Mouse (Mus musculus): ENCODE results near the gene Sap30bp. TPM values are rescaled to one million over a fixed set of nuclear protein-coding genes. Genes with fewer than 3 reads are reported as not detected.

Sap30bp gene
- not detected in 2 replicates for polyA plus RNA-seq (2012; ENCODE audit: insufficient read depth, insufficient read length, low replicate concordance, missing spikeins)

DNA sequence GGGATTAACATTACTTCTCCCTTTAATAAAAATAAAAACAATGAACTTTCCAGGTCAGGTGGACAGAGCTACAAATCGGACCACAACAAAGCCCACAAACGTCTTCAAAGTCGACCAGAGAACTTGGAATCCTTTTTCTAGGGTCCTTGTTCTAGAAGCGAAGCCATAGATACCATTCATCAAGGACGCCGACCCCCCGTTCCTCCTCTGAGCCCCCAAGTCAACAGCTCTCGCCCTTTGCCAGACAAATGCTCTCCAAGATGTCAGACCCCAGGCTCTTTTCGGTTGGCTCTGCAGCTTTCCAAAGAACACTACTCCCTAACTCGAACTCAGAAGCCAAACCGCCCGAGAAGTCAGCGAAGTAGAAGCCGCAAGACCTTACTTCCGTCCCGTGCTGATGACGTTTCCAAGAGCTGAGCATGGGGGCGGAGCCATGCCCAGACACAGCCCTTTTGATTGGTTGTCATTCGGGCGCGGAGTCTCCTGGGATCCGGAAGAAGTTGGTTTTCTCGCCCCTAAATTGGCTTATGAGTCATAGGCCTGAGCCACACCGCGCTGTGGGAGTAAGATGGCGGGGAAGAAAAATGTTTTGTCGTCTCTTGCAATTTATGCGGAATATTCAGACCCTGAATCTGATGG lies at the start of gene Sap30bp, which contains the start of gene Recql5:
Gene Sap30bp (plus strand): TSS at position 175 of the 639 bp plus-strand sequence.
Gene Recql5 (minus strand): TSS at position 370 of the 639 bp plus-strand sequence.
- H3K4me1 ChIP-seq (ENCODE audit: control insufficient read depth, insufficient read depth, low read length): peaks cover 6% of the 10 kb centered on the region
- under 1% methylated on average over 28 of the region's 28 CpGs for WGBS
- H3K27ac ChIP-seq (ENCODE audit: insufficient read depth, low read depth, low read length): 0 out of 2 replicates have a peak within 1 kb of the TSS, but pooled peaks have one; percentile 5

DNA sequence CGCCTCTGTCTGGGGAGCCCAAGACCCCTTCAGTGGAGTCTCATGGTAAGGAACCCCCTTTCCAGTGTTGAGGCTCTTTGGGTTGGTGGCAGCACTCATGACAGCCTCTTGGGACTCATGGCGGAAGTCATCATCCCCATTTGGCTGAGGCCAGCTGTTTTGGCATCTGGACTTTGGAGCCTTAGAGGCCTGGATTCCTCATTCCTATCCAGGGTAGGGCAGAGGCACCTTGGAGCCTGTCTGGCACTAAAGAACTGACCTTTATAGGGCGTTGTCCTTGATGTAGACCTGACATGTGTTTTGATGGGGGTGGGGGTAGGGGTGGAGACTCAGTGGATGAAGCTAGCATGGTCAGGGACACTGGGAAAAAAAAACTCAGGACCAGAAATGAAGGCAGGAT lies 48.7 kb upstream of the Sap30bp start:
- TF ChIP-seq CTCF (IDR thresholded peaks at IDR 0.05; ENCODE audit: insufficient read depth, low read depth, low read length) (no peak), POLR2A (IDR thresholded peaks at IDR 0.05; ENCODE audit: insufficient read depth, low read depth, low read length) (no peak)
- 99% methylated on average over 3 of the region's 3 CpGs for WGBS
- Histone ChIP-seq H3K4me1 (ENCODE audit: control insufficient read depth, insufficient read depth, low read length) (0 out of 2 replicates have a peak, but pooled peaks cover 4% of the 10 kb centered on the region), H3K4me3 (ENCODE audit: insufficient read depth, low read depth, low read length) (no peak overlapping the region), H3K27ac (ENCODE audit: insufficient read depth, low read depth, low read length) (no peak overlapping the region)

More for the DNA sequence above, at the start of gene Sap30bp, which contains the start of gene Recql5:
- peak within 1 kb of the TSS; percentile 89 for H3K4me3 ChIP-seq (ENCODE audit: insufficient read depth, low read depth, low read length)
- TF ChIP-seq POLR2A (IDR thresholded peaks at IDR 0.05; ENCODE audit: insufficient read depth, low read depth, low read length) (peak; percentile 37; the same call in 1 of the 2 replicates), CTCF (IDR thresholded peaks at IDR 0.05; ENCODE audit: insufficient read depth, low read depth, low read length) (no peak)

DNA sequence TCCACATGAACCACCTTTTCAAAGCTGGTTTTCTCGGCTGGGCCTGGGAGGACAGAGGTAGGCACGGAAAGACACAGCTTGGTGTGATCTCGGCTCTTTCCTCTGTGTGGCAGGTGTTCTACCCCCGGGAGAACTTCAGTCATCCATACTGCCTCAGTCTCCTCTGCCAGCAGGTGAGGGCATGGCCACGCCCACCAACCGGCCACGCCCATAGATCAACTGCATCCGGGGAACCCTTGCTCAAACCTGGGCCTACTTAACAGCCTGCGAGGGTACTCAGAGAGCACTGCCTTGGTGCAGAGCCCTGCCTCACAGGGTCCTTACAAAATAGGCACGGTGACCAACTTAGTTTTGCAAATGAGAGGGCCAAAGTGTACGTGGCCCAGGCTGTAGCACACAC lies 47.8 kb upstream of the Sap30bp start:
- Histone ChIP-seq H3K4me1 (ENCODE audit: control insufficient read depth, insufficient read depth, low read length) (0 out of 2 replicates have a peak, but pooled peaks cover 4% of the 10 kb centered on the region), H3K4me3 (ENCODE audit: insufficient read depth, low read depth, low read length) (no peak overlapping the region), H3K27ac (ENCODE audit: insufficient read depth, low read depth, low read length) (no peak overlapping the region)
- no peak for TF ChIP-seq POLR2A (IDR thresholded peaks at IDR 0.05; ENCODE audit: insufficient read depth, low read depth, low read length)
- no peak for TF ChIP-seq CTCF (IDR thresholded peaks at IDR 0.05; ENCODE audit: insufficient read depth, low read depth, low read length)
- 76% methylated on average over 11 of the region's 11 CpGs for WGBS

DNA sequence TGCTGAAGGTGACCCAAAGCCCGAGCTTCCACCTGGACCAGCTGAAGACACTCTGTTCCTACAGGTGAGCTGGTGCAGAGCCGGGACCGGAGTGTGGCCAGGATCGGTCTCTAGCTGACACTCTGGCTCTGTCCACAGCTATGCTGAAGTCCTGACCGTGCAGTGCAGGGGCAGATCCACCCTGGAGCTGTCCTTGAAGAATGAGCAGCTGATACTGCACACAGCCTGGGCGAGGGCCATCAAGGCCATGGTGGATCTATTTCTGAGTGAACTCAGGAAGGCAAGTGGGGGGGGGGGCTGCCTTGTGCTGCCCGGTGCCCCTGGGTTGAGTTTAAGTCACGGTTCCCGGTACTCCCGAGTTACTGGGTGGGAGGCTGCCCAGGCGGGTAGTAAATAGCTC lies 46.6 kb upstream of the Sap30bp start:
- no peak overlapping the region for H3K27ac ChIP-seq (ENCODE audit: insufficient read depth, low read depth, low read length)
- 0 out of 2 replicates have a peak, but pooled peaks cover 4% of the 10 kb centered on the region for H3K4me1 ChIP-seq (ENCODE audit: control insufficient read depth, insufficient read depth, low read length)
- TF ChIP-seq POLR2A (IDR thresholded peaks at IDR 0.05; ENCODE audit: insufficient read depth, low read depth, low read length) (no peak), CTCF (IDR thresholded peaks at IDR 0.05; ENCODE audit: insufficient read depth, low read depth, low read length) (no peak)
- 92% methylated on average over 11 of the region's 11 CpGs for WGBS
- no peak overlapping the region for H3K4me3 ChIP-seq (ENCODE audit: insufficient read depth, low read depth, low read length)

DNA sequence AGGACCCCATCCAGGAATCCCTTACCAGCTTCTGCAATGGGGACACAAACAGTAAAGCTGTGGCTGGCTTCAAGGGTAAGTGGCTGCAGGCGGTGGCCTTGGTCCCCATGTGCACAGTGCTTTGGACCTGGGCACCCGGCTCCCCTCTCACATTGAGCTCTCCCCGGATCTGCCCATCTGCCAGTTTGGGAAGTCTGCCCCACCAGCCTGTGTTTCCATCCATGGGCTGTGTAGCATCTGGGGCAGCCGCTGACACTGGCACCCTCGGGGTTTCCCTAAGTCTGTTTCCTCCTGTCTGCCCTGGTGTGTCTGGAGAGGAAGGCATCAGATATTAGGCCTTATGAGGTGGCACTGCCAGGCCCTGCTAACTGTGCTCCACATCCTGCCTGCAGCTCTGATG lies 45.1 kb upstream of the Sap30bp start:
- Histone ChIP-seq H3K4me3 (ENCODE audit: insufficient read depth, low read depth, low read length) (no peak overlapping the region), H3K4me1 (ENCODE audit: control insufficient read depth, insufficient read depth, low read length) (0 out of 2 replicates have a peak, but pooled peaks cover 4% of the 10 kb centered on the region), H3K27ac (ENCODE audit: insufficient read depth, low read depth, low read length) (no peak overlapping the region)
- no peak for TF ChIP-seq CTCF (IDR thresholded peaks at IDR 0.05; ENCODE audit: insufficient read depth, low read depth, low read length)
- TF ChIP-seq POLR2A (IDR thresholded peaks at IDR 0.05; ENCODE audit: insufficient read depth, low read depth, low read length): no peak
- 87% methylated on average over 5 of the region's 5 CpGs for WGBS

DNA sequence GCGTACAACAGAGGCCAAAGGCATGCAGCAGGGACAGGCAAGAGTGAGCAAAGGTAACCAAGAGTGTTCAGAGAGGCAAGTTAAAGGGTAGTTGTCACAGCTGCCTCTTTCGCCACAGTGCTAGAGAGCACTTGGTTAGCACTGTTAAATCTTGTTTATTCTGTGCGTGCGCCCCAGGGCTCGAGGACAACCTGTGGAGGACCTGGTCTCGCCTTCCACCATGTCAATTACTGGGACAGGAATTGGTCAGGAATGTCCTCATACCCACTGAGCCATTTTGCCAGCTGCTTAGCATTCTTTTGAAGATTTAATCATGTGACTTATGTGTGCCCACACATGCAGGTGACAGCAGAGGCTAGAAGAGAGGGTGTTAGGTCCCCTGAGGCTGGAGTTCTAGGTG lies 43.9 kb upstream of the Sap30bp start:
- H3K4me3 ChIP-seq (ENCODE audit: insufficient read depth, low read depth, low read length): no peak overlapping the region
- TF ChIP-seq POLR2A (IDR thresholded peaks at IDR 0.05; ENCODE audit: insufficient read depth, low read depth, low read length) (no peak), CTCF (IDR thresholded peaks at IDR 0.05; ENCODE audit: insufficient read depth, low read depth, low read length) (no peak)
- H3K27ac ChIP-seq (ENCODE audit: insufficient read depth, low read depth, low read length): no peak overlapping the region
- WGBS: 86% methylated on average over 6 of the region's 6 CpGs
- H3K4me1 ChIP-seq (ENCODE audit: control insufficient read depth, insufficient read depth, low read length): no peaks in the 10 kb centered on the region

DNA sequence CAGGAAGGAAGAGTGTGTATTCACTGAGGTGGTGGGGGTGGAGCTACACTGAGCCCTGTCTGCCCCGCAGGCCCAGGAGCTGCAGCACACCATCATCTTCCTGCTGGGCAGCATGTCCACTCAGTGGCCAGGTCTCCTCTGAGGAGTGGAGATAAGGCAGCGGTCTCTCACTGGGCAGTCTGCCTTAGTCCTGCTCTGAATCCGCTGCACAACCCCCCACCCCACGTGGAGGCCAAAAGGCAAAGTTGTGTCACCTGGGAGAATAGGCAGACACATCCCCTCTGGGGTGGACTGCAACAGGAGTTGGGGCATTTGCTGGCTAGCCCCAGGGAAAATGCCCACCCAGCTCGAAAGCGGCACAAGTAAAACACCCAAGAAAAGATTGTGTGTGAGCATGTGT lies 40.9 kb upstream of the Sap30bp start:
- H3K4me3 ChIP-seq (ENCODE audit: insufficient read depth, low read depth, low read length): no peak overlapping the region
- TF ChIP-seq POLR2A (IDR thresholded peaks at IDR 0.05; ENCODE audit: insufficient read depth, low read depth, low read length) (no peak), CTCF (IDR thresholded peaks at IDR 0.05; ENCODE audit: insufficient read depth, low read depth, low read length) (no peak)
- H3K27ac ChIP-seq (ENCODE audit: insufficient read depth, low read depth, low read length): no peak overlapping the region
- H3K4me1 ChIP-seq (ENCODE audit: control insufficient read depth, insufficient read depth, low read length): no peaks in the 10 kb centered on the region
- 67% methylated on average over 6 of the region's 6 CpGs for WGBS

DNA sequence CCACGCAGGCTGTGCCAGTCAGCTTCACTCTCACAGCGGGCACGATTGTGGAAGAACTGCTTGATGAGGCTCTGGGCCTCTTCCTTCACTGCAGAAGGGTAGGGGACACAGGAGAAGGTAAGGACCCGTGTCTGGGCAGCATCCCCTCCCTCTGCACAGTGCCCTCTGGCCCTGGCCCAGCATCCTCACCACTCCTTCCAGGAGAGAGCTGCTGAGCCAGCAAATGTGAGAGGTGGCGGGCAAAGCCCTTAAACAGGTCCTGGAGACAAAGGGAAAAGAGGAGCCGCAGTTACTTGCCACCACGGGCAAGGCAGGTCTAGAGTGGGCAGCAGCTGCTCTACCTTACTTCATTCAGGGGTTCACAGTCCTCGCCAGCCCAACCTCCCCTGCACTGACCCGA lies 40.0 kb upstream of the Sap30bp start:
- TF ChIP-seq POLR2A (IDR thresholded peaks at IDR 0.05; ENCODE audit: insufficient read depth, low read depth, low read length) (no peak), CTCF (IDR thresholded peaks at IDR 0.05; ENCODE audit: insufficient read depth, low read depth, low read length) (no peak)
- no peak overlapping the region for H3K27ac ChIP-seq (ENCODE audit: insufficient read depth, low read depth, low read length)
- H3K4me1 ChIP-seq (ENCODE audit: control insufficient read depth, insufficient read depth, low read length): no peaks in the 10 kb centered on the region
- 88% methylated on average over 9 of the region's 9 CpGs for WGBS
- H3K4me3 ChIP-seq (ENCODE audit: insufficient read depth, low read depth, low read length): no peak overlapping the region

DNA sequence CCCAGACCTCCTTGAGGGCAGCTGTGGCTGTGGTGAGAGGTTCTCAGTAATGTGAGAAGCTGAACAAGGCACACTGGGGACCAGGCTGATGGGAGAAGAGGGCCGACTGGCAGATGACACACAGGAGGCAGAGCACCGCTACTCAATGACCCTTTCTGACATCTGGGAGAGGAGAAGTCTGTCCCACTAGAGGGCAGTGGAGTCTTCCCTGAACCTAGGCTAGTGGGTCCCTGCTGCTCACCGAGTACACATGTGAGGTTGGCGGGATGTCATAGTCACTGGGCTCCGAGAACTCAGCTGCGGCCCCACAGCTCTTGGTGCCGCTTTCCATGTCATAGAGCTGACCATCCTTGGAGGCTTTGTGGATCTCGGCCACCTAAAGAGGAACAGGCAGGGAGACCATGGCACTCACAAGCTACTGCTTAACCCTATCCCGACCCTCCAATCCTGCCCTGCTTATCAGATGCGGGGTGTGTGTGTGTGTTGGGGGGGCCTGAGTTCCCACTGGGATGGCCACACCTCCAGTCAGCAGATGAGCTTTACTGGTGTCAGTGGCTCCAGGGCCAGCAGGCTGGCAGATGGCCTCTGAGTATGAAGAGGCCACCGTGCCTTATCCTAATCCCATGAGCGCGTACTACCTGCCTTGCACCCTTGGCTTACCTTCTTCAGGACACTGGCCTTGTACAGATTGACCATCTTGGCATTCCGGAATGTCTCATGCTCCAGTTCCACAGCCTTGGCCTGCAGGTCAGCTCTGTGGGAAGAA lies 38.1 kb upstream of the Sap30bp start:
- TF ChIP-seq CTCF (IDR thresholded peaks at IDR 0.05; ENCODE audit: insufficient read depth, low read depth, low read length) (no peak), POLR2A (IDR thresholded peaks at IDR 0.05; ENCODE audit: insufficient read depth, low read depth, low read length) (no peak)
- no peak overlapping the region for H3K4me3 ChIP-seq (ENCODE audit: insufficient read depth, low read depth, low read length)
- WGBS: 83% methylated on average over 14 of the region's 14 CpGs
- H3K4me1 ChIP-seq (ENCODE audit: control insufficient read depth, insufficient read depth, low read length): peaks cover 8% of the 10 kb centered on the region
- H3K27ac ChIP-seq (ENCODE audit: insufficient read depth, low read depth, low read length): no peak overlapping the region

Measured in olfactory bulb, adult 2 months (tissue).